Mouse (Mus musculus): ENCODE measurements around the gene Guk1.

DNA sequence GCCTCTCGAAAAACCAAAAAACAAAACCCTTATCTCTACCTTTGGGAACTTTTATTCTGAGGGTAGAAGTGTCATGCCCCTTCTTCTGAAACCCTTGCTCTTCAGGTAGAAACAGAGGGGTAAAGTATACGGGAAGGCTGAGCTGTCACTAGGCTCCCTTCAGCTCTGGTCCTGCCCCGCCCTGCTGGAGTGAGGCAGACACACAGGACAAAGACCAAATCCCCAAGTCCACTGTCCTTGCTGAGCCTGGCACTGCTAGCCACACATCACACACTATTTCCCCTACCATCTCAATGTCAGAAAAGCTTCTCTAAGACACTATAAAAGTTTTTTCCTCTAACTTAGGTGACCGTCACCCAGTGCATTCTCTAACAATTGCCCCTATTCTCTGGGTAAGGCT is 30.3 kb upstream of the Guk1 start:
- TF ChIP-seq CTCF (IDR thresholded peaks at IDR 0.05) (no peak), EP300 (IDR thresholded peaks at IDR 0.05; ENCODE audit: insufficient read depth, low read depth, low read length) (no peak)

All from heart, adult 2 months (tissue).